Mouse (Mus musculus) liver, adult 2 months (tissue): ENCODE results near the gene Nxph4. TPM values are rescaled to one million over a fixed set of nuclear protein-coding genes. Genes with fewer than 3 reads are reported as not detected.

Experiments used
- DNase-seq: peaks from one replicate; pipeline ENCODE4 v3.0.0-alpha.2; 2011; ENCODE audit warnings: low read depth, low spot score; ENCODE audit errors: extremely low read depth
- H3K27ac ChIP-seq: fragments of 200-500 bp; replicated peaks from 2 replicates; pipeline ENCODE4 v1.5.1; 2012; ENCODE audit warnings: low read depth, mild to moderate bottlenecking, control low read depth, inconsistent platforms, low read length; ENCODE audit not compliant: insufficient read depth
- H3K27me3 ChIP-seq: fragments of 200-500 bp; 2 replicates; pipeline ENCODE4 v1.6.1; 2012; ENCODE audit warnings: mild to moderate bottlenecking, moderate library complexity, low read length, inconsistent platforms; ENCODE audit not compliant: control insufficient read depth, insufficient read depth
- H3K36me3 ChIP-seq: fragments of 200-500 bp; 2 replicates; pipeline ENCODE4 v1.6.1; 2012; ENCODE audit warnings: low read length, inconsistent platforms; ENCODE audit not compliant: control insufficient read depth, insufficient read depth
- H3K4me1 ChIP-seq: fragments of 200-500 bp; 2 replicates; pipeline ENCODE4 v1.6.1; 2011; ENCODE audit warnings: low read length; ENCODE audit not compliant: control insufficient read depth, insufficient read depth
- H3K4me3 ChIP-seq: fragments of 200-500 bp; 2 replicates; pipeline ENCODE4 v1.5.1; 2011; ENCODE audit warnings: low read depth, mild to moderate bottlenecking, control low read depth, low read length, moderate library complexity; ENCODE audit not compliant: insufficient read depth
- H3K79me2 ChIP-seq: fragments of 200-500 bp; 2 replicates; pipeline ENCODE4 v1.6.1; 2012; ENCODE audit warnings: inconsistent platforms, mild to moderate bottlenecking, low read length, moderate library complexity; ENCODE audit not compliant: control insufficient read depth, insufficient read depth
- H3K9ac ChIP-seq: fragments of 200-500 bp; 2 replicates; pipeline ENCODE4 v1.6.1; 2012; ENCODE audit warnings: low read depth, mild to moderate bottlenecking, control low read depth, inconsistent platforms, low read length
- CTCF ChIP-seq: fragments of 200-500 bp; IDR thresholded peaks from 2 replicates; pipeline ENCODE4 v1.5.1; 2011; ENCODE audit warnings: low read depth, low read length, control low read depth
- POLR2A ChIP-seq: fragments of 200-500 bp; IDR thresholded peaks from 2 replicates; pipeline ENCODE4 v1.6.1; 2011; ENCODE audit warnings: low read length, control low read depth; ENCODE audit not compliant: insufficient read depth; ENCODE audit errors: extremely low read depth
- WGBS: fragments of 180-500 bp; shearing (Covaris S2); methylation state at CpG from one replicate; pipeline ENCODE4 v1.1.7; 2018; 5-methylcytosine and 5-hydroxymethylcytosine counted together
- polyA plus RNA-seq: library from polyadenylated mRNA; depleted of rRNA; stranded (reverse); fragments of >200 nt; gene quantifications from 2 replicates; pipeline ENCODE4 v1.2.3, GENCODE M21; 2012
- total RNA-seq: library from RNA; depleted of rRNA; stranded (reverse); fragments of >200 nt; gene quantifications from 2 replicates; pipeline ENCODE4 v1.2.3, GENCODE M21; 2014

Gene Nxph4
- total and polyA plus RNA-seq, 2 experiments = not detected

DNA sequence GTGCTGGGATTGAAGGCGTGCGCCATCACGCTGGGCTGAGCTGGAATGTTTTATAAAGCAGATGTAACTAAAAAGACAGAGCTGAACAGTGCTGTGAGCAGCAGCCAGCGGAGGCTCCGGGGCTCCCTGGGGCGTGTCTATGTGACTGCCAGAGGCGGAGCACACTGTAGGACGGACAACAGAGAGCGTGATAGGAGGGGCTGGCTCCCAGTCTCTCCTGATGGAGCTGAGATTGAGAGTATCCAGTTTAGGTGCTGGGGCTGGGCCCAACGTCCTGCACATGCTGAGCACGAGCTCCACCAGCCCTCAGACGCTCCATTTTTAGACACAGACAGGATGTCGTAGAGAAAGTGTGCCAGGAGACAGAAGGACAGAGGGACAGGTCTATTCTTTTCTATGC lies 29.9 kb upstream of the Nxph4 start:
- WGBS = 66% methylated on average over 13 of the region's 13 CpGs
- H3K27ac ChIP-seq = no peak overlapping the region

DNA sequence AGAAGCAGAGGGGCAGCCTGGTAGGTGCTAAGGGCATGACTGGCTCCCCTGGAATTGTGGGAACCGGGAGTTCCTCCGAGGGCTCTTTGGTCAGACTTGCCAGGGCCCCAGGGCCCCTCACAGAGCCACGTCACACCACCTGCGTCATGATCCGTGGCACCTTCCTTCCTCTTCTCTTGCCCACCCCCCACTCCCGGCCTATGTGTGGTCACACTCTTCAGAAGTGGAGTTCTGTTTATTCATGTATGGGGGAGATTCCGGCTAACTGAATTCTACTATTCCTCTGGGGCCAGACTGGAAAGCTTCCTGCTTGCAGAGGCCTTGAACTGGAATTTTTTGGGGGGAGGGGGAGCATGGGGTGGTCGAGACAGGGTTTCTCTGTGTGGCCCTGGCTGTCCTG lies 29.5 kb upstream of the Nxph4 start:
- H3K4me3 ChIP-seq = no peak overlapping the region
- H3K27ac ChIP-seq = no peak overlapping the region
- no peak overlapping the region for H3K9ac ChIP-seq
- H3K4me1 ChIP-seq = no peaks in the 10 kb centered on the region
- 87% methylated on average over 8 of the region's 8 CpGs for WGBS
- TF ChIP-seq CTCF (no peak), POLR2A (no peak)
- peaks cover 59% of the 10 kb centered on the region for H3K36me3 ChIP-seq
- no peak for DNase-seq
- H3K79me2 ChIP-seq = no peaks in the 10 kb centered on the region
- no peaks in the 10 kb centered on the region for H3K27me3 ChIP-seq

More for the DNA sequence above, 29.9 kb upstream of the Nxph4 start:
- DNase-seq = no peak
- TF ChIP-seq CTCF (no peak), POLR2A (no peak)
- Histone ChIP-seq H3K79me2 (no peaks in the 10 kb centered on the region), H3K4me1 (no peaks in the 10 kb centered on the region), H3K9ac (no peak overlapping the region), H3K4me3 (no peak overlapping the region), H3K27me3 (no peaks in the 10 kb centered on the region), H3K36me3 (peaks cover 63% of the 10 kb centered on the region)

DNA sequence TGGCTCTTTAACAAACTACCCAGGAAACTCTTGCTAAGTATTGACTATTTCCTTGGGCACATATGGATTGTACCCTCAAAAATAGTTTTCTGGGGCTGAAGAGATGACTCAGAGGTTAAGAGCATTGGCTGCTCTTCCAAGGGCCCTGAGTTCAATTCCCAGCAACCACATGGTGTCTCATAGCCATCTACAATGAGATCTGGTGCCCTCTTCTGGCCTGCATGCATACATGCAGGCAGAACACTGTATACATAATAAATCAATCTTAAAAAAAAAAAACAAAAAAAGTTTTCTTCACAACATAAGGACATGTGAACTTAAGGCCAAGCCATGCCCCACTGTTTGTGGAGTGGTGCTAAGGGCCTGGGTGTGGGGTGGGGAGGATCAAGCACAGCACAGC lies 26.8 kb upstream of the Nxph4 start:
- TF ChIP-seq CTCF (no peak), POLR2A (no peak)
- no peaks in the 10 kb centered on the region for H3K27me3 ChIP-seq
- H3K4me1 ChIP-seq = no peaks in the 10 kb centered on the region
- peaks cover 52% of the 10 kb centered on the region for H3K36me3 ChIP-seq
- H3K4me3 ChIP-seq = no peak overlapping the region
- H3K9ac ChIP-seq = no peak overlapping the region
- DNase-seq = no peak
- no peak overlapping the region for H3K27ac ChIP-seq
- H3K79me2 ChIP-seq = no peaks in the 10 kb centered on the region

DNA sequence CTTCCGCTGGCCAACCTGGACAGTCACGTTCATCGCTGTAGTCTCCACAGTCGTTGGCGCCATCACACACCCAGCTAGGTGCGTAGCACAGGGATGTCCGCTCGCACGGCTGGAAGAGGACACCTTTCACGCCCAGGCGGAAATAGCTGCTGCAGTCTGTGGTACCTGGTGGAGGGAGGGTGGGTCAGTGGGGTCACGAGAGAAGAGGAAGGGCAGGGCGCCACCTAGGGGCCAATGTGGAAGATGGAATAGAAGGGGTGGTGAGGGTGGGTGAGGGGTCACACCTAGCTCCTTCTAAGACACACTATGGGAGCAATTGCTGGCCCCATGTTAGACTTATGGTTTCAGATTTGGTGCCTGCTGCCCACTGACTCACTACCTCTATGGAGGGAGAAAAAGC lies 23.0 kb upstream of the Nxph4 start:
- WGBS = 89% methylated on average over 13 of the region's 13 CpGs
- Histone ChIP-seq H3K4me1 (no peaks in the 10 kb centered on the region), H3K79me2 (no peaks in the 10 kb centered on the region), H3K36me3 (peaks cover 63% of the 10 kb centered on the region), H3K27me3 (no peaks in the 10 kb centered on the region), H3K27ac (no peak overlapping the region), H3K4me3 (no peak overlapping the region), H3K9ac (no peak overlapping the region)
- no peak for DNase-seq
- TF ChIP-seq CTCF (peak; percentile 56), POLR2A (no peak)

DNA sequence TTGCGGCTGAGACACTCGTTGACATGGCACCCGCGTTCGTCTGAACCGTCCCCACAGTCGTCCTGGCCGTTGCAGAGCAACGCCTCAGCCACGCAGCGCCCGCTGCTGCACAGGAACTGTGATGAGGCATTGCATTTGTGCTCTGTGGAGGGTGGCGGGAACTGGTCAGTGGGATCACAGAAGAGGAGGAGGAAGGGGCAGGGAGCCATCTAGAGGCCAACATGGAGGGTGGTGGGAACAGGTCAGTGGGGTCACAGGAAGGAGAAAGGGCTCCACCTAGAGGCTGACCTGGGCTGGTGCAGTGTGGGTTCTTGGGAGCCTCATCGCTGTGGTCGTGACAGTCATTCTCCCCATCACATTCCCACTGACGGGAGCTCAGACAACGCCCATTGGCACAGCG lies 21.3 kb upstream of the Nxph4 start:
- H3K9ac ChIP-seq = no peak overlapping the region
- H3K4me1 ChIP-seq = no peaks in the 10 kb centered on the region
- H3K36me3 ChIP-seq = peaks cover 58% of the 10 kb centered on the region
- no peak overlapping the region for H3K27ac ChIP-seq
- TF ChIP-seq CTCF = peak; percentile 83
- TF ChIP-seq POLR2A = no peak
- 85% methylated on average over 18 of the region's 18 CpGs for WGBS
- no peak for DNase-seq
- no peak overlapping the region for H3K4me3 ChIP-seq
- no peaks in the 10 kb centered on the region for H3K27me3 ChIP-seq
- no peaks in the 10 kb centered on the region for H3K79me2 ChIP-seq

DNA sequence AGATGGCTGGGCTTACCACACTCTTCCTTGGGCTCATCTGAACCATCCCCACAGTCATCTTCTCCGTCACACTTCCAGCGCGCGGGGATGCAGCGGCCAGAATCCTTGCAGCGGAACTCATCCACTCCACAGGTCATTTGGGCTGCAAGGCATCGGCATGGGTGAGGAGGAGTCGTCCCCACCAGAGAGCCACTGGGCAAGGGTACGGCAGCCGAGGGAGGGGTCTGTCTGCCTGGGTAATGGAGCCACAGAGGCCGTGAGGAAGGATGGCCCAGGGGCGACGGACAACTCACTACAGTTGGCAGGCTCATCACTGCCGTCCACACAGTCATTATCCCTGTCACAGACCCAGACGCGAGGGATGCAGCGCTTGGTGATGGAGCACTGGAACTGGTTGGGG lies 15.5 kb upstream of the Nxph4 start:
- no peaks in the 10 kb centered on the region for H3K27me3 ChIP-seq
- no peaks in the 10 kb centered on the region for H3K79me2 ChIP-seq
- no peak overlapping the region for H3K4me3 ChIP-seq
- H3K27ac ChIP-seq = no peak overlapping the region
- no peaks in the 10 kb centered on the region for H3K4me1 ChIP-seq
- TF ChIP-seq CTCF = no peak
- H3K36me3 ChIP-seq = peaks cover 68% of the 10 kb centered on the region
- H3K9ac ChIP-seq = no peak overlapping the region
- WGBS = 93% methylated on average over 17 of the region's 17 CpGs
- no peak for DNase-seq
